Mouse (Mus musculus): ENCODE data around the gene Ms4a6c. TPM values are rescaled to one million over a fixed set of nuclear protein-coding genes. Genes with fewer than 3 reads are reported as not detected.
"Not testable (repeated sequence)": the region's sequence is repeated elsewhere in the genome, so short reads cannot be mapped to it uniquely, and the experiment has no call there.

Ms4a6c gene
- total and polyA plus RNA-seq, 3 experiments = not detected

GRCm38 (mm10) chr19:11516845-11517244 lies 47.7 kb downstream of the Ms4a6c start:
- H3K27ac ChIP-seq (ENCODE audit: control insufficient read depth, low read depth, low read length) = no peak overlapping the region
- no peak for DNase-seq (ENCODE audit: low read depth, low spot score)
- H3K27me3 ChIP-seq (ENCODE audit: control insufficient read depth in 1 of 2, insufficient read depth in 2 of 2, low read length in 2 of 2) = peaks cover 1 to 8% of the 10 kb centered on the region in 2 experiments; a peak in 2 of 4 replicates
- TF ChIP-seq MYC (IDR thresholded peaks at IDR 0.05; ENCODE audit: low read depth, low read length) = no peak
- no peak for TF ChIP-seq UBTF (IDR thresholded peaks at IDR 0.05; ENCODE audit: borderline replicate concordance, insufficient read depth, low read depth, low read length)
- no peak for TF ChIP-seq ETS1 (IDR thresholded peaks at IDR 0.05; ENCODE audit: low read depth, low read length)
- no peak for TF ChIP-seq RAD21 (IDR thresholded peaks at IDR 0.05; ENCODE audit: low read depth, low read length)
- no peak for TF ChIP-seq ZC3H11A (IDR thresholded peaks at IDR 0.05; ENCODE audit: low read depth, low read length)
- TF ChIP-seq MXI1 (IDR thresholded peaks at IDR 0.05; ENCODE audit: low read depth, low read length) = no peak
- no peak for TF ChIP-seq POLR2AphosphoS5 (IDR thresholded peaks at IDR 0.05; ENCODE audit: borderline replicate concordance, low read depth, low read length)
- no peak for TF ChIP-seq RCOR1 (IDR thresholded peaks at IDR 0.05; ENCODE audit: low read depth, low read length)
- no peak for TF ChIP-seq E2F4 (IDR thresholded peaks at IDR 0.05; ENCODE audit: borderline replicate concordance, low read depth, low read length)
- no peak for TF ChIP-seq NRF1 (IDR thresholded peaks at IDR 0.05; ENCODE audit: insufficient read depth, low read depth, low read length, poor library complexity, severe bottlenecking)
- TF ChIP-seq GATA1 (IDR thresholded peaks at IDR 0.05; ENCODE audit: low read depth, low read length) = no peak
- no peak for TF ChIP-seq MYB (IDR thresholded peaks at IDR 0.05; ENCODE audit: low read depth, low read length)
- H3K79me2 ChIP-seq (ENCODE audit: control insufficient read depth, insufficient read depth, low read length, poor library complexity) = no peaks in the 10 kb centered on the region
- no peaks in the 10 kb centered on the region for H3K36me3 ChIP-seq (ENCODE audit: control insufficient read depth in 1 of 2, insufficient read depth in 2 of 2, low read length in 2 of 2)
- H3K9me3 ChIP-seq (replicated peaks; ENCODE audit: insufficient read depth, low read length) = no peaks in the 10 kb centered on the region
- H3K4me3 ChIP-seq (ENCODE audit: control insufficient read depth in 1 of 2, insufficient read depth in 1 of 2, low read depth in 2 of 2, low read length in 2 of 2) = no peak overlapping the region
- H3K9ac ChIP-seq (ENCODE audit: control insufficient read depth, low read depth, low read length, poor library complexity, severe bottlenecking) = no peak overlapping the region
- no peaks in the 10 kb centered on the region for H3K4me1 ChIP-seq (ENCODE audit: control insufficient read depth in 1 of 2, insufficient read depth in 2 of 2, low read length in 2 of 2)

- H3K9ac ChIP-seq (ENCODE audit: control insufficient read depth, low read depth, low read length, poor library complexity, severe bottlenecking); H3K9me3 ChIP-seq (replicated peaks; ENCODE audit: insufficient read depth, low read length); H3K36me3 ChIP-seq (ENCODE audit: control insufficient read depth in 1 of 2, insufficient read depth in 2 of 2, low read length in 2 of 2); H3K27me3 ChIP-seq (ENCODE audit: control insufficient read depth in 1 of 2, insufficient read depth in 2 of 2, low read length in 2 of 2); DNase-seq (ENCODE audit: low read depth, low spot score); H3K79me2 ChIP-seq (ENCODE audit: control insufficient read depth, insufficient read depth, low read length, poor library complexity); H3K4me3 ChIP-seq (ENCODE audit: control insufficient read depth in 1 of 2, insufficient read depth in 1 of 2, low read depth in 2 of 2, low read length in 2 of 2); H3K27ac ChIP-seq (ENCODE audit: control insufficient read depth, low read depth, low read length); H3K4me1 ChIP-seq (ENCODE audit: control insufficient read depth in 1 of 2, insufficient read depth in 2 of 2, low read length in 2 of 2): not testable (repeated sequence)
Measured at GRCm38 (mm10) chr19:11517373-11517772, 48.2 kb downstream of the Ms4a6c start.

- not testable (repeated sequence) for H3K9ac ChIP-seq (ENCODE audit: control insufficient read depth, low read depth, low read length, poor library complexity, severe bottlenecking); H3K27me3 ChIP-seq (ENCODE audit: control insufficient read depth in 1 of 2, insufficient read depth in 2 of 2, low read length in 2 of 2); H3K36me3 ChIP-seq (ENCODE audit: control insufficient read depth in 1 of 2, insufficient read depth in 2 of 2, low read length in 2 of 2); H3K9me3 ChIP-seq (replicated peaks; ENCODE audit: insufficient read depth, low read length); H3K79me2 ChIP-seq (ENCODE audit: control insufficient read depth, insufficient read depth, low read length, poor library complexity); H3K4me3 ChIP-seq (ENCODE audit: control insufficient read depth in 1 of 2, insufficient read depth in 1 of 2, low read depth in 2 of 2, low read length in 2 of 2); H3K4me1 ChIP-seq (ENCODE audit: control insufficient read depth in 1 of 2, insufficient read depth in 2 of 2, low read length in 2 of 2); H3K27ac ChIP-seq (ENCODE audit: control insufficient read depth, low read depth, low read length); DNase-seq (ENCODE audit: low read depth, low spot score)
Measured at GRCm38 (mm10) chr19:11518356-11518755, 49.2 kb downstream of the Ms4a6c start.
